Comparison of ENCODE assay signal across 10 mouse cellular contexts in the genomic region with DNA sequence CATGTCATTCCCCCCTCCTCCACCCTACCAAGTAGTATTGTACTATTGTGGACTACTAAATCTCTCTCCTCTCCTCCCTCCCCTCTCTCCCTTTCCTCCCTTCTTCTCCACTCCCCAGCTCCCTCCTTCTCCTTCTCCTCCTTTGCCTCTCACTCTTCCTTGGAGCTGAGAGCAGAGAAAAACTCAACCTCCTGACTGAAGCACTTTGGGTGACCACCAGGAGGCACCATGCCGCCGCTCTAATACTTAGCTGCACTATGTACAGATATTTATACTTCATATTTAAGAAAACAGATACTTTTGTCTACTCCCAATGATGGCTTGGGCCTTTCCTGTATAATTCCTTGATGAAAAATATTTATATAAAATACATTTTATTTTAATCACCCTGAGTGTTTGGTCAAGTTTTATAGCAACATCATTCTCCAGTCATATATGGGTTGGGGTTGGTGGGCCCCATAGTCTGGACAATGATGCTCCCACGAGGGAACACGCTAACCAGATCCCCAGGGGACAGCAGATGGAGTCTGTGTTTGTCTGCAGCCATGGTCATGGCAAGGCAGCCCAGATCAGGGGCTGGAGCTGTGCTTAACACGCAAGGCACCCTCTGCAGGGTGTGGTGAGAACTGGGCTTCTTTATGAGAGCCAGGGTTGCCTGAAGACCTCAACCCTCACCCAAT. TPM values are rescaled to one million over a fixed set of nuclear protein-coding genes. Genes with fewer than 3 reads are reported as not detected.
DNase-seq lines count a peak whose midpoint lies in the region; ATAC-seq and TF ChIP-seq lines count a peak whose summit lies in the region.
"Had no signal": no experiment of that assay in that cellular context is flagged by ENCODE, and none has a peak within 500 bp of the region (broad histone marks: within the 10 kb centered on the region; RNA-seq: fewer than 3 reads in every experiment).

No protein-coding gene starts in this region.

- no peak for ATAC-seq in liver, embryonic 12.5 days
- no peak for ATAC-seq in limb, embryonic 14.5 days (ENCODE audit: low FRiP score, low read depth)
- no peak for ATAC-seq in neural tube, embryonic 15.5 days (ENCODE audit: low FRiP score)

- no peaks in the 10 kb centered on the region for H3K79me2 ChIP-seq in liver, adult 2 months (ENCODE audit: control insufficient read depth, insufficient read depth, low read length)

- intact Hi-C loops in gastrocnemius, adult 2 months (cut with DNase I): loop anchor here (5.0 kb wide), 1 partner anchor 123 kb away; no protein-coding TSS in a partner anchor

- H3K9me3 ChIP-seq in liver, embryonic 12.5 days (replicated peaks): no peaks in the 10 kb centered on the region
- H3K9me3 ChIP-seq in E14TG2a.4 (ENCODE audit: low read length): no peaks in the 10 kb centered on the region
- H3K9me3 ChIP-seq in limb, embryonic 14.5 days (ENCODE audit: control insufficient read depth, low read length): no peaks in the 10 kb centered on the region
- H3K9me3 ChIP-seq in neural tube, embryonic 15.5 days (replicated peaks): no peaks in the 10 kb centered on the region
- H3K9me3 ChIP-seq: stomach, embryonic 15.5 days had no signal

- TF ChIP-seq POLR2A in liver, adult 2 months (IDR thresholded peaks at IDR 0.05; ENCODE audit: extremely low read depth, insufficient read depth, low read length): no peak
- no peak for TF ChIP-seq POLR2A in limb, embryonic 14.5 days (IDR thresholded peaks at IDR 0.05; ENCODE audit: borderline replicate concordance, extremely low read depth, insufficient read depth, insufficient read length)

- H3K4me1 ChIP-seq in liver, adult 2 months (ENCODE audit: control insufficient read depth, insufficient read depth, low read length): no peaks in the 10 kb centered on the region
- H3K4me1 ChIP-seq in liver, embryonic 12.5 days: no peaks in the 10 kb centered on the region
- peaks cover 4% of the 10 kb centered on the region; the same call in 1 of the 2 replicates for H3K4me1 ChIP-seq in E14TG2a.4 (replicated peaks; ENCODE audit: low read depth, low read length)
- no peaks in the 10 kb centered on the region for H3K4me1 ChIP-seq in limb, embryonic 14.5 days (ENCODE audit: control insufficient read depth, insufficient read depth, low read length)
- H3K4me1 ChIP-seq in neural tube, embryonic 15.5 days: no peaks in the 10 kb centered on the region
- H3K4me1 ChIP-seq: stomach, embryonic 15.5 days had no signal

- H3K36me3 ChIP-seq in liver, adult 2 months (ENCODE audit: control insufficient read depth, insufficient read depth, low read length): peaks cover 17% of the 10 kb centered on the region; the same call in 1 of the 2 replicates
- H3K36me3 ChIP-seq in liver, embryonic 12.5 days: 0 out of 2 replicates have a peak, but pooled peaks cover 15% of the 10 kb centered on the region
- no peaks in the 10 kb centered on the region for H3K36me3 ChIP-seq in E14TG2a.4 (ENCODE audit: insufficient read depth, low read length)
- no peaks in the 10 kb centered on the region for H3K36me3 ChIP-seq in limb, embryonic 14.5 days (ENCODE audit: control insufficient read depth, insufficient read depth, low read length)
- H3K36me3 ChIP-seq in neural tube, embryonic 15.5 days: no peaks in the 10 kb centered on the region
- H3K36me3 ChIP-seq: stomach, embryonic 15.5 days had no signal

- no peak overlapping the region for H3K9ac ChIP-seq in liver, adult 2 months (ENCODE audit: low read depth, low read length)
- no peak overlapping the region for H3K9ac ChIP-seq in liver, embryonic 12.5 days
- H3K9ac ChIP-seq in limb, embryonic 14.5 days (ENCODE audit: low read depth, low read length, severe bottlenecking): no peak overlapping the region
- no peak overlapping the region for H3K9ac ChIP-seq in neural tube, embryonic 15.5 days (replicated peaks)
- H3K9ac ChIP-seq: stomach, embryonic 15.5 days had no signal

- no peak overlapping the region for H3K4me3 ChIP-seq in gastrocnemius, adult 2 months
- H3K4me3 ChIP-seq in liver, adult 2 months (ENCODE audit: insufficient read depth, low read depth, low read length): no peak overlapping the region
- no peak overlapping the region for H3K4me3 ChIP-seq in liver, embryonic 12.5 days
- H3K4me3 ChIP-seq in E14TG2a.4 (replicated peaks; ENCODE audit: low read length): no peak overlapping the region
- no peak overlapping the region for H3K4me3 ChIP-seq in limb, embryonic 14.5 days (replicated peaks; ENCODE audit: low read length)
- no peak overlapping the region for H3K4me3 ChIP-seq in neural tube, embryonic 15.5 days (replicated peaks)
- H3K4me3 ChIP-seq: stomach, embryonic 15.5 days had no signal

- 70% methylated on average over 5 of the region's 5 CpGs for WGBS in liver, adult 2 months
- WGBS in liver, embryonic 12.5 days (ENCODE audit: insufficient replicate concordance): 55% methylated on average over 5 of the region's 5 CpGs
- 55% methylated on average over 5 of the region's 5 CpGs for WGBS in limb, embryonic 14.5 days
- WGBS in neural tube, embryonic 15.5 days: 65% methylated on average over 5 of the region's 5 CpGs

- H3K27ac ChIP-seq in gastrocnemius, adult 2 months: no peak overlapping the region
- no peak overlapping the region for H3K27ac ChIP-seq in liver, adult 2 months (replicated peaks; ENCODE audit: insufficient read depth, low read depth, low read length)
- H3K27ac ChIP-seq in liver, embryonic 12.5 days: no peak overlapping the region
- H3K27ac ChIP-seq in limb, embryonic 14.5 days (replicated peaks; ENCODE audit: low read depth, low read length): no peak overlapping the region
- no peak overlapping the region for H3K27ac ChIP-seq in neural tube, embryonic 15.5 days (replicated peaks)
- H3K27ac ChIP-seq: stomach, embryonic 15.5 days had no signal

- peak; percentile 39 for DNase-seq in gastrocnemius, adult 2 months
- no peak for DNase-seq in gastrocnemius, adult 18-20 months (ENCODE audit: low spot score)
- DNase-seq in liver, adult 2 months (ENCODE audit: extremely low read depth, low read depth, low spot score): no peak
- peak; percentile 16 for DNase-seq in limb, embryonic 14.5 days (ENCODE audit: low spot score)
- DNase-seq in urinary bladder, adult 18-20 months (ENCODE audit: low spot score in 2 of 2): no peak

- H3K4me2 ChIP-seq in liver, embryonic 12.5 days: no peak overlapping the region
- H3K4me2 ChIP-seq in limb, embryonic 14.5 days (replicated peaks; ENCODE audit: low read depth, low read length, severe bottlenecking): no peak overlapping the region
- no peak overlapping the region for H3K4me2 ChIP-seq in neural tube, embryonic 15.5 days
- H3K4me2 ChIP-seq: stomach, embryonic 15.5 days had no signal

- peak; percentile 72 for TF ChIP-seq CTCF in gastrocnemius, adult 2 months (IDR thresholded peaks at IDR 0.05)
- TF ChIP-seq CTCF in liver, adult 2 months (IDR thresholded peaks at IDR 0.05; ENCODE audit: low read depth, low read length): peak; percentile 64
- TF ChIP-seq CTCF in E14TG2a.4 (conservative IDR thresholded peaks at IDR 0.05; ENCODE audit: low read length): peak; percentile 51

- H3K27me3 ChIP-seq in liver, adult 2 months (ENCODE audit: control insufficient read depth, insufficient read depth, low read length): no peaks in the 10 kb centered on the region
- peaks cover 43% of the 10 kb centered on the region for H3K27me3 ChIP-seq in liver, embryonic 12.5 days (replicated peaks)
- H3K27me3 ChIP-seq in E14TG2a.4 (ENCODE audit: insufficient read depth, low read length): peaks cover 26% of the 10 kb centered on the region
- no peaks in the 10 kb centered on the region for H3K27me3 ChIP-seq in limb, embryonic 14.5 days (ENCODE audit: control insufficient read depth, insufficient read depth, low read length)
- H3K27me3 ChIP-seq in neural tube, embryonic 15.5 days (replicated peaks): peaks cover 4% of the 10 kb centered on the region; the same call in 1 of the 2 replicates
- H3K27me3 ChIP-seq: stomach, embryonic 15.5 days had no signal

RNA-seq across cellular contexts. Expression of a gene that starts 24.8 kb away (rescaled TPM):
- 10 to 100 TPM in 1 of 2 experiments, 1 to 10 TPM in 1; 6.6 to 10.1 TPM for total RNA-seq in gastrocnemius, adult 2 months (2021)
- total RNA-seq in gastrocnemius, adult 18-20 months (2021): 1 to 10 TPM; 6.0 to 9.3 TPM
- 175 and 236 TPM in 2 replicates for total RNA-seq in liver, adult 2 months (2014; rRNA removed)
- 1,032 and 1,086 TPM in 2 replicates for polyA plus RNA-seq in liver, adult 2 months (2012; rRNA removed)
- 40.8 and 45.7 TPM in 2 replicates for polyA plus RNA-seq in liver, embryonic 12.5 days (2016; fragmentation: Nextera tagmentation; extraction: Ambion mirVana)
- 29.7 and 31.3 TPM in 2 replicates for polyA plus RNA-seq in limb, embryonic 14.5 days (2012; rRNA removed)
- polyA plus RNA-seq in limb, embryonic 14.5 days (2014; fragmentation: Nextera tagmentation; extraction: Ambion mirVana): 35.4 and 36.2 TPM in 2 replicates
- 18.3 and 67.6 TPM in 2 replicates for polyA plus RNA-seq in neural tube, embryonic 15.5 days (2015; fragmentation: Nextera tagmentation; extraction: Ambion mirVana)

RNA-seq across cellular contexts. Expression of a gene that starts 39.4 kb away (rescaled TPM):
- total RNA-seq in gastrocnemius, adult 2 months (2021): 1 to 10 TPM in 1 of 2 experiments, under 1 TPM in 1; 0.64 to 1.4 TPM
- total RNA-seq in gastrocnemius, adult 18-20 months (2021): 1 to 10 TPM in 1 of 2 experiments, under 1 TPM in 1; 0.66 to 1.7 TPM
- total RNA-seq in liver, adult 2 months (2014; rRNA removed): under 0.01 and 0.13 TPM in 2 replicates
- polyA plus RNA-seq in liver, adult 2 months (2012; rRNA removed): 0.02 and 0.06 TPM in 2 replicates
- 0.07 and 0.13 TPM in 2 replicates for polyA plus RNA-seq in liver, embryonic 12.5 days (2016; fragmentation: Nextera tagmentation; extraction: Ambion mirVana)
- 2.1 and 2.2 TPM in 2 replicates for polyA plus RNA-seq in limb, embryonic 14.5 days (2012; rRNA removed)
- 1.4 and 2.1 TPM in 2 replicates for polyA plus RNA-seq in limb, embryonic 14.5 days (2014; fragmentation: Nextera tagmentation; extraction: Ambion mirVana)
- polyA plus RNA-seq in neural tube, embryonic 15.5 days (2015; fragmentation: Nextera tagmentation; extraction: Ambion mirVana): 1.0 and 1.3 TPM in 2 replicates
- total RNA-seq: monocyte, adult 5-6 weeks had no signal

Comparison
In these comparisons a context has a peak if more than half of its experiments do, and no peak if none do; other contexts are left out.
1. DNase-seq: peak in gastrocnemius, adult 2 months (single experiment) and limb, embryonic 14.5 days (single experiment); none in gastrocnemius, adult 18-20 months (single experiment), liver, adult 2 months (single experiment) and urinary bladder, adult 18-20 months (0 of 2).
2. RNA of a gene that starts 24.8 kb away (polyA plus RNA-seq): 1,032 to 1,086 TPM in liver, adult 2 months; 40.8 to 45.7 TPM in liver, embryonic 12.5 days, 29.7 to 36.2 TPM in limb, embryonic 14.5 days and 18.3 to 67.6 TPM in neural tube, embryonic 15.5 days; every median in the first group is over 10 times any median in the second.
3. Peak in every context shown above with its lines, with median percentiles within 50 percentile points of each other: CTCF ChIP-seq.